Mouse (Mus musculus) brain, embryonic 14.5 days (tissue): ENCODE measurements around the gene Kif2a.

Experiments
- CTCF ChIP-seq: fragments of 200-500 bp; IDR thresholded peaks from 2 replicates; pipeline ENCODE4 v1.5.1; 2012; ENCODE audit warnings: inconsistent platforms, mild to moderate bottlenecking, moderate library complexity, borderline replicate concordance; ENCODE audit not compliant: insufficient read depth, insufficient read length; ENCODE audit errors: extremely low read depth
- POLR2A ChIP-seq: fragments of 200-500 bp; IDR thresholded peaks from 2 replicates; pipeline ENCODE4 v1.6.1; 2012; ENCODE audit warnings: mild to moderate bottlenecking, inconsistent platforms, borderline replicate concordance; ENCODE audit not compliant: poor library complexity, insufficient read depth, insufficient read length, severe bottlenecking; ENCODE audit errors: extremely low read depth

DNA sequence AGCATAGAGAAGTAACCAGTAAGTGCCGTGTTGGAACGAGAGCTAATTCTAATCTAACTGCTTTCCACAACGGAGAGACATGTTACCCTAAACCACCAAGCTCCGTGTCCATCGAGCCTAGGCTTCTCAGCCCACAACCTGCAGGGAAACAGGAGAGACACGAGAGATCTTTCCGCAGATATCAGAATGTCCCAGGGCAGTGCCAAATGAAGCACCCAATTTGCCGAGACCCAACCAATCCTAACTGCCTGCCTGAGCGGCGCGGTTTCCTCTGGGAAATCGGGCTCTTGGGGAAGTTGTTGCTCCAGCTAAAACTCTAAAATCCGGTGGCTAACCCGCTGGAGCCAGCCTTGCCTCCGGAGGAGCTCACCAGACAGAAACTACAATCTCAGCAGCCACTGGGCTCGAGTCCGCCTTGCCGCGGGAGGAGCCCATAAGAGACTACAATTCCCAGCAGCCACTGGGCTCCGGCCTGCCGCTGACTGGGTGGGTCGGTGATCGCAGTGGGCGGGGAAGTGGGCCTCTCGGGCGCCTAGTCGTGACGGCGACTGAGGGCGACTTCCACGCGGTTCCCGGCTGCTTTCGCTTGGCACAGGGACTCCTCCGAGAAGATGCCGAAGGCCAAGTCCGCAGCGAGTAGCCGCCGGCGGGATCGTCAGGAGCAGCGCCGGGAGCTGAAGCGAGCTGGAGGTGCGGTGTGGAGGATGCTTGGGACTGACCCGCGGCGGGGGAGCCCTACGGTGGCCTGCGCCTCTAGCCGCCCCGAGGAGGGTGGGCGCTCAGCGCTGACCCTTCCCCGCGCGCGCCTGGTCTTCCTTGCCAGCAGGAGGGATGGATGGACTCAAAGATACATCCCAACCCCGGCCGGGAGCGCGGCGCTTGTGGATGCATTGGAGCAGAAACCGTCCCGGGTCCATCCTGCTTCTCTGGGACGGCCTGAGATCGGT is 75.1 kb downstream of the Kif2a start, which contains the start of gene Dimt1:
- TF ChIP-seq POLR2A = peak; percentile 6; the same call in 1 of the 2 replicates
- TF ChIP-seq CTCF = no peak
